Mouse (Mus musculus): ENCODE results near the gene Pramef17. TPM values are rescaled to one million over a fixed set of nuclear protein-coding genes. Genes with fewer than 3 reads are reported as not detected.
"Not testable (repeated sequence)": the region's sequence is repeated elsewhere in the genome, so short reads cannot be mapped to it uniquely, and the experiment has no call there.

Gene Pramef17
- not detected in 2 replicates for polyA plus RNA-seq (2012)

DNA sequence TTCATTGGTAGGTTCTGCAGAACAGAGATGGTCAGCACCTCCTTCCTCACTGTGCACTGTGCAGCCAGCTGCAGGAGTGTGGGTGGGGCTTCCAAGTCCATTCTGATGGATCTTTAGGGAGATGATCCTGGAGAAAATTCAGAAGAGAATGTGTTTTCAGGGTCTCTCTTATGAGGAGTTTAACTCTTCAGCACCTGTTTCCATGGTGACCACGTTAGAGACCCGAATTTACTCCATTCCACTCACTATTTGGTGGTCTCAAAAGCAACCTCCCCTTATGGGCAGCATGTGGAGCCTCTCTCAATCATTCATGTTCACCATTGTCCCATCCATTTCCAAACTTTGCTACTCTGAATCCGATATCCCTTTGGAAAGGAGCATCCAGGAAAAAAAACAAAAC lies at the start of gene Pramef17:
Gene Pramef17, minus strand, starts transcription at position 101 of the 400 bp plus-strand sequence.
- not testable (repeated sequence) for TF ChIP-seq GATA1 (IDR thresholded peaks at IDR 0.05; ENCODE audit: low read length)

DNA sequence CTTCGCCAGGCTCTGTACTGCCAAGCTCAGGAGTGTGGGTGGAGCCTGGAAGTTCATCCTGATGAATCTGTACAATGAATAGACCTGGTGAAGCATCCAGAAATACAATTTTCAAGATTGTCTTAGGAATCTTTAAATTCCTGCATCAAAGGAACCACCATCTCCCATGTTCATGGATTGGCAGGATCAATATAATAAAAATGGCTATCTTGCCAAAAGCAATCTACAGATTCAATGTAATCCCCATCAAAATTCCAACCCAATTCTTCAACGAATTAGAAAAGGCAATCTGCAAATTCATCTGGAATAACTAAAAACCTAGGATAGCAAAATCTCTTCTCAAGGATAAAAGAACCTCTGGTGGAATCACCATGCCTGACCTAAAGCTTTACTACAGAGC lies 27.3 kb downstream of the Pramef17 start, which contains the start of gene Gm13101:
Gene Gm13101, minus strand, starts transcription at position 101 of the 400 bp plus-strand sequence.
- TF ChIP-seq GATA1 (IDR thresholded peaks at IDR 0.05; ENCODE audit: low read length) = not testable (repeated sequence)

DNA sequence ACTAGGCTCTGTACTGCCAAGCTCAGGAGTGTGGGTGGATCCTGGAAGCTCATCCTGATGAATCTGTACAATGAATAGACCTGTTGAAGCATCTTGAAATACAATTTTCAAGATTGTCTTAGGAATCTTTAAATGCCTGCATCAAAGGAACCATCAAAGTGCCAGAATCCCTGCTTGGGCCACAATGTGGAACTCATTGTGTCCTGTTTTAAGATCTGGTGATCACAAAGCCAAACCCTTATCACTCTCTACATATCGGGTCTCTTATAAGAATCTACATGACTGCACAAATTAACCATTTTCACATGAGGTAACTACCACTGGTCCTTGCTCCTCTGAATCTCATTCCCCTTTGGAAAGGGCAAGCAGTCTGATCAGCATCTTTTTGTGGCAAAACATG lies 43.3 kb downstream of the Pramef17 start, which contains the start of gene Pramef25:
Gene Pramef25, minus strand, starts transcription at position 101 of the 400 bp plus-strand sequence.
- not testable (repeated sequence) for TF ChIP-seq GATA1 (IDR thresholded peaks at IDR 0.05; ENCODE audit: low read length)

Other genes with a start within 250 kb of the Pramef17 start
- not detected in 2 replicates for gene Gm13023, start 205.0 kb downstream of the Pramef17 start, polyA plus RNA-seq (2012)
- gene Gm13084, start 178.3 kb downstream of the Pramef17 start, polyA plus RNA-seq (2012) = not detected in 2 replicates
- gene Gm13103, start 147.9 kb downstream of the Pramef17 start, polyA plus RNA-seq (2012) = not detected in 2 replicates
- gene Pramef6, start 94.0 kb downstream of the Pramef17 start, polyA plus RNA-seq (2012) = not detected in 2 replicates
- gene Pramef25, start 43.4 kb downstream of the Pramef17 start, polyA plus RNA-seq (2012) = not detected in 2 replicates
- not detected in 2 replicates for gene Gm13101, start 27.4 kb downstream of the Pramef17 start, polyA plus RNA-seq (2012)
- not detected in 2 replicates for gene Pramel4, start 64.8 kb upstream of the Pramef17 start, polyA plus RNA-seq (2012)
- not detected in 2 replicates for gene Gm13102, start 112.1 kb upstream of the Pramef17 start, polyA plus RNA-seq (2012)
- gene Oog3, start 168.3 kb upstream of the Pramef17 start, polyA plus RNA-seq (2012) = not detected in 2 replicates
- not detected in 2 replicates for gene Oog2, start 196.3 kb upstream of the Pramef17 start, polyA plus RNA-seq (2012)
- gene C87977, start 218.9 kb upstream of the Pramef17 start, polyA plus RNA-seq (2012) = not detected in 2 replicates

All from G1E-ER4 (cell line).